9 mouse cellular contexts compared by ENCODE assay signal in genomic region chr5:21056595-21056994, GRCm38 (mm10). TPM values are rescaled to one million over a fixed set of nuclear protein-coding genes. Genes with fewer than 3 reads are reported as not detected.
DNase-seq lines count a peak whose midpoint lies in the region; ATAC-seq and TF ChIP-seq lines count a peak whose summit lies in the region.
"Had no signal": no experiment of that assay in that cellular context is flagged by ENCODE, and none has a peak within 500 bp of the region (broad histone marks: within the 10 kb centered on the region; RNA-seq: fewer than 3 reads in every experiment).

No protein-coding gene starts in this region.

- H3K27me3 ChIP-seq in heart, embryonic 14.5 days (ENCODE audit: control insufficient read depth, insufficient read depth, low read length) = no peaks in the 10 kb centered on the region
- no peaks in the 10 kb centered on the region for H3K27me3 ChIP-seq in forebrain, embryonic 15.5 days
- H3K27me3 ChIP-seq in liver, embryonic 16.5 days (ENCODE audit: control insufficient read depth, insufficient read depth, low read depth, low read length) = no peaks in the 10 kb centered on the region
- H3K27me3 ChIP-seq: Patski had no signal

- in situ Hi-C loops in ES-E14 (cut with MboI; ENCODE audit: low sequenced_read_pairs in 2 of 2, unreplicated experiment in 2 of 2) = no loop called here

- H3K4me3 ChIP-seq in heart, embryonic 14.5 days (ENCODE audit: control insufficient read depth in 1 of 2, insufficient read depth in 1 of 2, low read depth in 1 of 2, low read length in 2 of 2) = peak overlapping the region; percentile 81 to 96
- peak overlapping the region; percentile 96 for H3K4me3 ChIP-seq in ES-E14 (ENCODE audit: insufficient read depth in 1 of 2, low read depth in 1 of 2, low read length in 2 of 2, poor library complexity in 1 of 2, severe bottlenecking in 1 of 2)
- peak overlapping the region; percentile 100 for H3K4me3 ChIP-seq in forebrain, embryonic 15.5 days
- peak overlapping the region; percentile 99 for H3K4me3 ChIP-seq in liver, embryonic 16.5 days (ENCODE audit: low read depth, low read length)

- H3K9me3 ChIP-seq in heart, embryonic 14.5 days (ENCODE audit: control insufficient read depth, low read length) = no peaks in the 10 kb centered on the region
- no peaks in the 10 kb centered on the region for H3K9me3 ChIP-seq in ES-E14 (ENCODE audit: control insufficient read depth, insufficient read depth, low read depth, low read length)
- H3K9me3 ChIP-seq in forebrain, embryonic 15.5 days = no peaks in the 10 kb centered on the region
- H3K9me3 ChIP-seq in liver, embryonic 16.5 days (replicated peaks; ENCODE audit: control insufficient read depth, low read length) = no peaks in the 10 kb centered on the region

- peak overlapping the region; percentile 75 for H3K4me2 ChIP-seq in heart, embryonic 14.5 days (ENCODE audit: low read length)
- peak overlapping the region; percentile 51 for H3K4me2 ChIP-seq in forebrain, embryonic 15.5 days (replicated peaks)
- peak overlapping the region; percentile 82 for H3K4me2 ChIP-seq in liver, embryonic 16.5 days (ENCODE audit: low read depth, low read length)

- WGBS in heart, embryonic 14.5 days = 5% methylated on average over 8 of the region's 8 CpGs
- WGBS in forebrain, embryonic 15.5 days = 10% methylated on average over 8 of the region's 8 CpGs
- 2% methylated on average over 8 of the region's 8 CpGs for WGBS in liver, embryonic 16.5 days (ENCODE audit: insufficient replicate concordance)

- H3K4me1 ChIP-seq in heart, embryonic 14.5 days (ENCODE audit: control insufficient read depth in 2 of 2, insufficient read depth in 2 of 2, low read length in 2 of 2) = peaks cover 2 to 11% of the 10 kb centered on the region in 2 experiments
- H3K4me1 ChIP-seq in ES-E14 (ENCODE audit: control insufficient read depth in 2 of 2, insufficient read depth in 2 of 2, low read length in 2 of 2, poor library complexity in 1 of 2) = peaks cover 0 to 2% of the 10 kb centered on the region in 2 experiments; a peak in 1 of 4 replicates
- H3K4me1 ChIP-seq in forebrain, embryonic 15.5 days = peaks cover 25% of the 10 kb centered on the region
- H3K4me1 ChIP-seq in liver, embryonic 16.5 days (ENCODE audit: control insufficient read depth, low read depth, low read length) = peaks cover 14% of the 10 kb centered on the region

- peak overlapping the region; percentile 98 to 99 for H3K27ac ChIP-seq in heart, embryonic 14.5 days (replicated peaks in 1 of 2; ENCODE audit: control insufficient read depth in 1 of 2, insufficient read depth in 1 of 2, low read depth in 2 of 2, low read length in 2 of 2)
- H3K27ac ChIP-seq in ES-E14 (ENCODE audit: insufficient read depth, low read depth, low read length, poor library complexity, severe bottlenecking) = peak overlapping the region; percentile 92; the same call in 1 of the 2 replicates
- H3K27ac ChIP-seq in forebrain, embryonic 15.5 days (replicated peaks) = peak overlapping the region; percentile 99
- peak overlapping the region; percentile 98 for H3K27ac ChIP-seq in liver, embryonic 16.5 days (ENCODE audit: low read length)

- no peak for DNase-seq in heart, adult 11 months
- no peak for DNase-seq in ES-E14 (ENCODE audit: low read depth, low spot score)
- DNase-seq in retina, postnatal 1 day = no peak
- DNase-seq in right cerebral cortex, postnatal 4 days = no peak

- H3K9ac ChIP-seq in heart, embryonic 14.5 days (ENCODE audit: low read length) = peak overlapping the region; percentile 78
- peak overlapping the region; percentile 70; the same call in 1 of the 2 replicates for H3K9ac ChIP-seq in ES-E14 (ENCODE audit: insufficient read depth, low read depth, low read length, poor library complexity, severe bottlenecking)
- H3K9ac ChIP-seq in forebrain, embryonic 15.5 days (replicated peaks) = peak overlapping the region; percentile 68
- H3K9ac ChIP-seq in liver, embryonic 16.5 days (ENCODE audit: low read depth, low read length) = peak overlapping the region; percentile 99

- no peak for ATAC-seq in heart, embryonic 14.5 days (ENCODE audit: insufficient number of reproducible peaks, insufficient read depth, low FRiP score, low read depth)
- ATAC-seq in forebrain, embryonic 15.5 days (replicated peaks) = no peak
- no peak for ATAC-seq in liver, embryonic 16.5 days (ENCODE audit: low read depth)
- no peak for ATAC-seq in cerebellum, adult (ENCODE audit: insufficient number of reproducible peaks, low FRiP score, low TSS enrichment)

- H3K36me3 ChIP-seq in heart, embryonic 14.5 days (ENCODE audit: control insufficient read depth, insufficient read depth, low read length) = no peaks in the 10 kb centered on the region
- H3K36me3 ChIP-seq in ES-E14 (ENCODE audit: control insufficient read depth, insufficient read depth, low read length, poor library complexity, severe bottlenecking) = no peaks in the 10 kb centered on the region
- H3K36me3 ChIP-seq in forebrain, embryonic 15.5 days = no peaks in the 10 kb centered on the region
- H3K36me3 ChIP-seq in liver, embryonic 16.5 days (ENCODE audit: control insufficient read depth, insufficient read depth) = no peaks in the 10 kb centered on the region

TF ChIP-seq in ES-E14, 5 proteins besides CTCF, POLR2A, EP300 and RAD21:
- TF ChIP-seq MAFK (IDR thresholded peaks at IDR 0.05; ENCODE audit: insufficient read depth, low read depth, low read length) (no peak), HCFC1 (IDR thresholded peaks at IDR 0.05; ENCODE audit: borderline replicate concordance, insufficient read depth, low read length) (no peak), ZC3H11A (IDR thresholded peaks at IDR 0.05; ENCODE audit: borderline replicate concordance, low read depth, low read length) (no peak), CHD2 (IDR thresholded peaks at IDR 0.05; ENCODE audit: low read depth, low read length) (no peak), ZNF384 (IDR thresholded peaks at IDR 0.05; ENCODE audit: low read depth, low read length) (no peak)

RNA-seq across cellular contexts. Expression of gene Ptpn12, which starts 0.9 kb away (rescaled TPM):
- polyA plus RNA-seq in heart, embryonic 14.5 days (2014; fragmentation: Nextera tagmentation; extraction: Ambion mirVana) = 20.0 and 22.5 TPM in 2 replicates
- 20.2 and 21.3 TPM in 2 replicates for total RNA-seq in ES-E14 (2012; rRNA removed)
- 28.4 and 29.2 TPM in 2 replicates for polyA plus RNA-seq in forebrain, embryonic 15.5 days (2015; fragmentation: Nextera tagmentation; extraction: Ambion mirVana)
- 9.0 and 9.7 TPM in 2 replicates for polyA plus RNA-seq in liver, embryonic 16.5 days (2015; fragmentation: Nextera tagmentation; extraction: Ambion mirVana)
